Comparison of ENCODE assay signal across 11 mouse cellular contexts in genomic region chr14:60636996-60637395, GRCm38 (mm10). TPM values are rescaled to one million over a fixed set of nuclear protein-coding genes. Genes with fewer than 3 reads are reported as not detected.
DNase-seq lines count a peak whose midpoint lies in the region; ATAC-seq lines count a peak whose summit lies in the region.
"Had no signal": no experiment of that assay in that cellular context is flagged by ENCODE, and none has a peak within 500 bp of the region (broad histone marks: within the 10 kb centered on the region; RNA-seq: fewer than 3 reads in every experiment).

No protein-coding gene starts in this region.

- no peaks in the 10 kb centered on the region for H3K27me3 ChIP-seq in forebrain, embryonic 15.5 days
- H3K27me3 ChIP-seq in liver, embryonic 12.5 days (replicated peaks): peaks cover 19% of the 10 kb centered on the region
- H3K27me3 ChIP-seq in neural tube, embryonic 12.5 days (replicated peaks): no peaks in the 10 kb centered on the region
- H3K27me3 ChIP-seq: stomach, embryonic 15.5 days had no signal

- H3K4me3 ChIP-seq in forebrain, embryonic 15.5 days: peak overlapping the region; percentile 85
- peak overlapping the region; percentile 81; the same call in 1 of the 2 replicates for H3K4me3 ChIP-seq in liver, embryonic 12.5 days
- 0 out of 2 replicates have a peak overlapping the region, but pooled peaks have one; percentile 72 for H3K4me3 ChIP-seq in neural tube, embryonic 12.5 days
- H3K4me3 ChIP-seq: stomach, embryonic 15.5 days had no signal

- peaks cover 70% of the 10 kb centered on the region for H3K4me1 ChIP-seq in forebrain, embryonic 15.5 days
- H3K4me1 ChIP-seq in liver, embryonic 12.5 days: peaks cover 67% of the 10 kb centered on the region
- peaks cover 65% of the 10 kb centered on the region for H3K4me1 ChIP-seq in neural tube, embryonic 12.5 days

- 25% methylated on average over 9 of the region's 9 CpGs for WGBS in forebrain, embryonic 15.5 days
- WGBS in liver, embryonic 12.5 days (ENCODE audit: insufficient replicate concordance): 81% methylated on average over 9 of the region's 9 CpGs
- WGBS in neural tube, embryonic 12.5 days: 28% methylated on average over 9 of the region's 9 CpGs

- peak overlapping the region; percentile 88 for H3K4me2 ChIP-seq in forebrain, embryonic 15.5 days (replicated peaks)
- H3K4me2 ChIP-seq in liver, embryonic 12.5 days: peak overlapping the region; percentile 94
- H3K4me2 ChIP-seq in neural tube, embryonic 12.5 days (replicated peaks): peak overlapping the region; percentile 96

- ATAC-seq in forebrain, embryonic 15.5 days (replicated peaks): no peak
- no peak for ATAC-seq in liver, embryonic 12.5 days
- ATAC-seq in neural tube, embryonic 12.5 days (ENCODE audit: low FRiP score, low read depth): no peak

- intact Hi-C loops in heart, postnatal 14 days (cut with DNase I): no loop called here

- no peaks in the 10 kb centered on the region for H3K9me3 ChIP-seq in forebrain, embryonic 15.5 days
- no peaks in the 10 kb centered on the region for H3K9me3 ChIP-seq in liver, embryonic 12.5 days (replicated peaks)
- no peaks in the 10 kb centered on the region for H3K9me3 ChIP-seq in neural tube, embryonic 12.5 days
- H3K9me3 ChIP-seq: stomach, embryonic 15.5 days had no signal

- DNase-seq in kidney, postnatal 10 days: peak; percentile 28
- DNase-seq in kidney, adult 8-10 months: no peak
- no peak for DNase-seq in left cerebral cortex, adult 18-20 months (ENCODE audit: low spot score in 2 of 2)
- DNase-seq in heart, postnatal 14 days: no peak
- DNase-seq: cerebellum, adult 9-10 months; gastrocnemius, postnatal 14 days; heart, postnatal 4 days had no signal

- H3K9ac ChIP-seq in forebrain, embryonic 15.5 days (replicated peaks): no peak overlapping the region; the same call in 1 of the 2 replicates
- H3K9ac ChIP-seq in liver, embryonic 12.5 days: no peak overlapping the region
- H3K9ac ChIP-seq in neural tube, embryonic 12.5 days: no peak overlapping the region
- H3K9ac ChIP-seq: stomach, embryonic 15.5 days had no signal

- no peaks in the 10 kb centered on the region for H3K36me3 ChIP-seq in forebrain, embryonic 15.5 days
- peaks cover 20% of the 10 kb centered on the region for H3K36me3 ChIP-seq in liver, embryonic 12.5 days
- H3K36me3 ChIP-seq in neural tube, embryonic 12.5 days: no peaks in the 10 kb centered on the region
- H3K36me3 ChIP-seq: stomach, embryonic 15.5 days had no signal

- H3K27ac ChIP-seq in forebrain, embryonic 15.5 days (replicated peaks): peak overlapping the region; percentile 45; the same call in 1 of the 2 replicates
- no peak overlapping the region for H3K27ac ChIP-seq in liver, embryonic 12.5 days
- no peak overlapping the region for H3K27ac ChIP-seq in neural tube, embryonic 12.5 days
- H3K27ac ChIP-seq: stomach, embryonic 15.5 days had no signal

RNA-seq across cellular contexts. Expression of gene Spata13, which starts 3.2 kb away (rescaled TPM):
- polyA plus RNA-seq in forebrain, embryonic 15.5 days (2015; fragmentation: Nextera tagmentation; extraction: Ambion mirVana): 50.1 and 52.6 TPM in 2 replicates
- 20.6 and 23.3 TPM in 2 replicates for polyA plus RNA-seq in liver, embryonic 12.5 days (2016; fragmentation: Nextera tagmentation; extraction: Ambion mirVana)
- 51.0 and 58.2 TPM in 2 replicates for polyA plus RNA-seq in neural tube, embryonic 12.5 days (2016; fragmentation: Nextera tagmentation; extraction: Ambion mirVana)
- total RNA-seq in left cerebral cortex, adult 18-20 months (2021): 10 to 100 TPM; 17.3 to 18.2 TPM
- 10 to 100 TPM; 24.4 to 30.0 TPM for total RNA-seq in heart, postnatal 14 days (2021)
